9 mouse cellular contexts compared by ENCODE assay signal in the genomic region with DNA sequence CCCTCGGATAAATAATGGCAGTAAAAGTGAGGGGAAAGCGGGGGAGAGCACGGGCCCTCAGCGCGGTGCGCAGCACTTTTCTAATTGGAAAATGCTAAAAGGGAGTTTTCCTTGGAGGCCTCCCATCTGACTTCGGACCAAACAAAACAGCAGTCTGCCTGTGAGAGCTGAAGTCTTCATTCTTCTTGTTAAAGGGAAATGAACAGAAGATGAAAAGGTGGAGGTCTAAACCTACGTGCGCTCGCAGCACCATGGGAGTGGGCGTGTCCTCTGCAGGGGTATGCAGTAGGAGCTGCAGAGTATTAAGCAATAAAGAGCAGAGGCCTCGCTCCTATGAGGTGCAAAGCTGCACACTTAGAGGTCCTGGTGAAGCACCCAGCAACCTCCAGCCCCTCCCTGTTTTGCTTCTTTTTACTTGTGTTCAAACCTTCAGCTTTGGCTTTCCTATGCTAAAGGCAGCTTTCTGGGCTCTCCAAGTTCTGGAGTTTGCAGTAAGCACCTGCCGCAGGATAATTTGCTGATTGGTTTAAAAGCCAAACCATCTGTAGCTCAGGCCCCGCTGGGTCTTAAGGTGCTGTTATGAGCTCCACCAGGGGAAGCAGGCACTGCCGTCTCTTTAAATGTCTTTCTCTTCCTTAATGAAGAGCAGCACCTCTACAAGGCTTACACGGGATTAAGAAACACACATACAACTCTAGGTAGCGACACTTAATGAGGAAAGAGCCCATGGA.
DNase-seq lines count a peak whose midpoint lies in the region; ATAC-seq and TF ChIP-seq lines count a peak whose summit lies in the region.
"Had no signal": no experiment of that assay in that cellular context is flagged by ENCODE, and none has a peak within 500 bp of the region (broad histone marks: within the 10 kb centered on the region; RNA-seq: fewer than 3 reads in every experiment).

No protein-coding gene starts in this region.

- no peak overlapping the region for H3K4me3 ChIP-seq in liver, embryonic 12.5 days
- no peak overlapping the region for H3K4me3 ChIP-seq in intestine, embryonic 15.5 days (replicated peaks)
- no peak overlapping the region for H3K4me3 ChIP-seq in lung, adult 2 months (replicated peaks; ENCODE audit: extremely low read depth, low read depth, low read length)
- H3K4me3 ChIP-seq: liver, embryonic 15.5 days had no signal

- no peaks in the 10 kb centered on the region for H3K9me3 ChIP-seq in liver, embryonic 12.5 days (replicated peaks)
- H3K9me3 ChIP-seq in intestine, embryonic 15.5 days, result no peaks in the 10 kb centered on the region
- H3K9me3 ChIP-seq: liver, embryonic 15.5 days had no signal

- no peak for TF ChIP-seq CTCF in lung, adult 2 months (IDR thresholded peaks at IDR 0.05; ENCODE audit: insufficient read depth, low read length)

- ATAC-seq in liver, embryonic 12.5 days, result no peak
- ATAC-seq in intestine, embryonic 15.5 days, result peak; percentile 67
- ATAC-seq in megakaryocyte progenitor cell, adult 5-6 weeks (replicated peaks; ENCODE audit: poor library complexity), result no peak

- no peak overlapping the region for H3K27ac ChIP-seq in liver, embryonic 12.5 days
- H3K27ac ChIP-seq in intestine, embryonic 15.5 days, result no peak overlapping the region
- H3K27ac ChIP-seq: liver, embryonic 15.5 days had no signal

- DNase-seq in liver, result peak; percentile 20
- peak; percentile 19 to 41 for DNase-seq in gastrocnemius, adult 8-10 months (ENCODE audit: low spot score in 2 of 2)
- DNase-seq in lung, adult 2 months, result peak; percentile 38
- DNase-seq in ovary, postnatal 36 days (ENCODE audit: low spot score), result peak; percentile 57
- DNase-seq in cerebellum, adult 11 months, result no peak

- H3K4me1 ChIP-seq in liver, embryonic 12.5 days, result no peaks in the 10 kb centered on the region
- peaks cover 11% of the 10 kb centered on the region; the same call in 1 of the 2 replicates for H3K4me1 ChIP-seq in intestine, embryonic 15.5 days (replicated peaks)
- no peaks in the 10 kb centered on the region for H3K4me1 ChIP-seq in lung, adult 2 months (ENCODE audit: control insufficient read depth, insufficient read depth, low read length)
- H3K4me1 ChIP-seq: liver, embryonic 15.5 days had no signal

- peaks cover 51% of the 10 kb centered on the region for H3K27me3 ChIP-seq in liver, embryonic 12.5 days (replicated peaks)
- no peaks in the 10 kb centered on the region for H3K27me3 ChIP-seq in intestine, embryonic 15.5 days (replicated peaks)

- no peaks in the 10 kb centered on the region for H3K36me3 ChIP-seq in liver, embryonic 12.5 days
- no peaks in the 10 kb centered on the region for H3K36me3 ChIP-seq in intestine, embryonic 15.5 days
- H3K36me3 ChIP-seq: liver, embryonic 15.5 days had no signal

- H3K9ac ChIP-seq in liver, embryonic 12.5 days, result no peak overlapping the region
- H3K9ac ChIP-seq in intestine, embryonic 15.5 days, result no peak overlapping the region
- H3K9ac ChIP-seq: liver, embryonic 15.5 days had no signal

- no peak overlapping the region for H3K4me2 ChIP-seq in liver, embryonic 12.5 days
- H3K4me2 ChIP-seq in intestine, embryonic 15.5 days (replicated peaks), result peak overlapping the region; percentile 39
- H3K4me2 ChIP-seq: liver, embryonic 15.5 days had no signal

- no peak for TF ChIP-seq POLR2A in lung, adult 2 months (IDR thresholded peaks at IDR 0.05; ENCODE audit: borderline replicate concordance, extremely low read depth, low read depth, low read length)

- 65% methylated on average over 17 of the region's 17 CpGs for WGBS in liver, embryonic 12.5 days (ENCODE audit: insufficient replicate concordance)
- 35% methylated on average over 17 of the region's 17 CpGs for WGBS in intestine, embryonic 15.5 days
- 47% methylated on average over 17 of the region's 17 CpGs for WGBS in lung, adult 2 months
